Mouse (Mus musculus): ENCODE measurements around the gene Ms4a4b. TPM values are rescaled to one million over a fixed set of nuclear protein-coding genes. Genes with fewer than 3 reads are reported as not detected.

Gene Ms4a4b
- total and polyA plus RNA-seq, 3 experiments, result not detected

DNA sequence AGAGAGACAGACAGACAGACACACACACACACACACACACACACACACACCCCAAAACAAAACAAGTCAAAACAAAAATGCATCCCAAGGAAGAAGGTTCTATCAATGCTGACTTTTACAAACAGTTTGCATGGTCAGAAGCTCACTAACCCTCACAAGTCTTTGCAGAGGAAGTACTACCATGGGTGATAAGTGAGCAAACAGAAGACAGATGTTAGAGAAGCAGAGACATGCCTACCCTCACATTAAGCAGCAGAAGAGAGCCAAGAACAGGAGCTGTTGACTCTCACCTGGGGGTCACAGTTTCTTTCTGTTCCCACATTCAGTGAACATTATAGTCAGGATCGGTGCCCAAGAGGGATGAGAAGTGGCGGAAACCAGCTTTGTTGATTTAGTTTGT, 36.4 kb downstream of the Ms4a4b start:
- Histone ChIP-seq H3K27ac (ENCODE audit: insufficient read depth, low read depth) (no peak overlapping the region), H3K4me2 (ENCODE audit: insufficient read depth, low read depth, poor library complexity, severe bottlenecking) (no peak overlapping the region), H3K4me1 (ENCODE audit: control insufficient read depth in 1 of 2, insufficient read depth in 2 of 2) (peaks cover 0 to 23% of the 10 kb centered on the region in 2 experiments; a peak in 3 of 4 replicates), H3K9ac (ENCODE audit: insufficient read depth, low read depth) (no peak overlapping the region), H3K9me3 (replicated peaks; ENCODE audit: low read length) (no peaks in the 10 kb centered on the region), H3K79me2 (replicated peaks; ENCODE audit: control insufficient read depth, extremely low read depth, insufficient read depth, poor library complexity, severe bottlenecking) (no peaks in the 10 kb centered on the region), H3K4me3 (replicated peaks in 1 of 3; ENCODE audit: low read depth in 2 of 3, low read length in 2 of 3, poor library complexity in 1 of 3) (no peak overlapping the region), H3K27me3 (replicated peaks) (no peaks in the 10 kb centered on the region), H3K36me3 (replicated peaks in 1 of 2; ENCODE audit: control insufficient read depth in 1 of 2, insufficient read depth in 1 of 2, low read length in 1 of 2) (peaks cover 0 to 9% of the 10 kb centered on the region in 2 experiments)
- dilution Hi-C loops (cut with MboI; ENCODE audit: extremely low pct_ligation_motif_present, extremely low pct_unique_long_range_greater_than_20kb, low sequenced_read_pairs) (no loop called here), in situ Hi-C loops (cut with MboI; ENCODE audit: low pct_ligation_motif_present, low pct_unique_long_range_greater_than_20kb, low sequenced_read_pairs) (no loop called here)
- DNase-seq (ENCODE audit: extremely low read depth), result no peak
- TF ChIP-seq PAX5 (IDR thresholded peaks at IDR 0.05; ENCODE audit: low read length) (no peak), USF1 (IDR thresholded peaks at IDR 0.05; ENCODE audit: low read depth, low read length) (no peak), SMC3 (IDR thresholded peaks at IDR 0.05; ENCODE audit: low read depth, low read length) (no peak), CTCF (conservative IDR thresholded peaks at IDR 0.05 in 1 of 2, IDR thresholded peaks at IDR 0.05 in 1 of 2; ENCODE audit: low read depth in 2 of 2, low read length in 2 of 2) (no peak), NELFE (IDR thresholded peaks at IDR 0.05; ENCODE audit: low read depth, low read length) (no peak), TBP (conservative IDR thresholded peaks at IDR 0.05; ENCODE audit: low read depth, low read length) (no peak), UBTF (IDR thresholded peaks at IDR 0.05; ENCODE audit: low read depth, low read length) (no peak), ELF1 (IDR thresholded peaks at IDR 0.05; ENCODE audit: low read depth, low read length) (no peak), POLR2AphosphoS2 (IDR thresholded peaks at IDR 0.05; ENCODE audit: low read depth, low read length) (no peak), ETS1 (conservative IDR thresholded peaks at IDR 0.05; ENCODE audit: low read depth, low read length) (no peak), USF2 (conservative IDR thresholded peaks at IDR 0.05; ENCODE audit: low read depth, low read length) (no peak), MAZ (IDR thresholded peaks at IDR 0.05; ENCODE audit: low read depth, low read length) (no peak), MEF2A (IDR thresholded peaks at IDR 0.05; ENCODE audit: borderline replicate concordance, low read depth, low read length) (no peak), ZNF384 (IDR thresholded peaks at IDR 0.05; ENCODE audit: low read depth, low read length) (no peak), CHD1 (IDR thresholded peaks at IDR 0.05; ENCODE audit: low read depth, low read length) (no peak), KAT2A (IDR thresholded peaks at IDR 0.05; ENCODE audit: insufficient replicate concordance, low read length) (no peak), EP300 (IDR thresholded peaks at IDR 0.05; ENCODE audit: low read length) (no peak), HCFC1 (IDR thresholded peaks at IDR 0.05; ENCODE audit: low read depth, low read length) (no peak), ZC3H11A (IDR thresholded peaks at IDR 0.05; ENCODE audit: low read depth, low read length) (no peak)

GRCm38 (mm10) chr19:11482684-11483083, 39.3 kb downstream of the Ms4a4b start:
- H3K4me3 ChIP-seq (replicated peaks in 1 of 3; ENCODE audit: low read depth in 2 of 3, low read length in 2 of 3, poor library complexity in 1 of 3), result no peak overlapping the region
- in situ Hi-C loops (cut with MboI; ENCODE audit: low pct_ligation_motif_present, low pct_unique_long_range_greater_than_20kb, low sequenced_read_pairs), result no loop called here
- dilution Hi-C loops (cut with MboI; ENCODE audit: extremely low pct_ligation_motif_present, extremely low pct_unique_long_range_greater_than_20kb, low sequenced_read_pairs), result no loop called here

More at GRCm38 (mm10) chr19:11482684-11483083, 39.3 kb downstream of the Ms4a4b start:
- no peak for TF ChIP-seq RCOR1 (conservative IDR thresholded peaks at IDR 0.05; ENCODE audit: low read depth, low read length)
- no peak for TF ChIP-seq NELFE (IDR thresholded peaks at IDR 0.05; ENCODE audit: low read depth, low read length)
- TF ChIP-seq JUN (IDR thresholded peaks at IDR 0.05; ENCODE audit: insufficient read depth, low read depth, low read length), result no peak
- no peak for TF ChIP-seq E2F4 (IDR thresholded peaks at IDR 0.05; ENCODE audit: insufficient replicate concordance, low read depth, low read length)
- Histone ChIP-seq H3K27me3 (replicated peaks) (no peaks in the 10 kb centered on the region), H3K36me3 (replicated peaks in 1 of 2; ENCODE audit: control insufficient read depth in 1 of 2, insufficient read depth in 1 of 2, low read length in 1 of 2) (peaks cover 0 to 5% of the 10 kb centered on the region in 2 experiments), H3K9me3 (replicated peaks; ENCODE audit: low read length) (no peaks in the 10 kb centered on the region), H3K4me2 (ENCODE audit: insufficient read depth, low read depth, poor library complexity, severe bottlenecking) (no peak overlapping the region), H3K9ac (ENCODE audit: insufficient read depth, low read depth) (no peak overlapping the region), H3K27ac (ENCODE audit: insufficient read depth, low read depth) (no peak overlapping the region), H3K79me2 (replicated peaks; ENCODE audit: control insufficient read depth, extremely low read depth, insufficient read depth, poor library complexity, severe bottlenecking) (no peaks in the 10 kb centered on the region), H3K4me1 (ENCODE audit: control insufficient read depth in 1 of 2, insufficient read depth in 2 of 2) (peaks cover 3 to 38% of the 10 kb centered on the region in 2 experiments; a peak in 3 of 4 replicates)
- no peak for DNase-seq (ENCODE audit: extremely low read depth)
